Mouse (Mus musculus): ENCODE data around the gene March4.

GRCm38 (mm10) chr1:72420220-72420619 lies 116.5 kb downstream of the March4 start:
- TF ChIP-seq EP300 (IDR thresholded peaks at IDR 0.05; ENCODE audit: low read depth) (no peak), CTCF (IDR thresholded peaks at IDR 0.05; ENCODE audit: low read depth) (no peak)
